Mouse (Mus musculus) kidney, adult 2 months (tissue): ENCODE data around the gene Pafah1b1. TPM values are rescaled to one million over a fixed set of nuclear protein-coding genes. Genes with fewer than 3 reads are reported as not detected.

Experiments used
- DNase-seq: peaks from one replicate; pipeline ENCODE4 v3.0.0; 2021
- H3K27ac ChIP-seq: fragments of 200-500 bp; 2 replicates; pipeline ENCODE4 v1.5.1; 2012; ENCODE audit warnings: low read depth, low read length, control low read depth, inconsistent platforms; ENCODE audit not compliant: insufficient read depth
- H3K27me3 ChIP-seq: fragments of 200-500 bp; replicated peaks from 2 replicates; pipeline ENCODE4 v1.6.1; 2012; ENCODE audit warnings: mild to moderate bottlenecking, moderate library complexity, low read length, inconsistent platforms; ENCODE audit not compliant: control insufficient read depth, insufficient read depth
- H3K36me3 ChIP-seq: fragments of 200-500 bp; 2 replicates; pipeline ENCODE4 v1.6.1; 2012; ENCODE audit warnings: mild to moderate bottlenecking, moderate library complexity, low read length, inconsistent platforms; ENCODE audit not compliant: control insufficient read depth, insufficient read depth
- H3K4me1 ChIP-seq: fragments of 200-500 bp; 2 replicates; pipeline ENCODE4 v1.6.1; 2011; ENCODE audit warnings: low read length; ENCODE audit not compliant: control insufficient read depth, insufficient read depth
- H3K4me3 ChIP-seq: fragments of 200-500 bp; 2 replicates; pipeline ENCODE4 v1.5.1; 2011; ENCODE audit warnings: mild to moderate bottlenecking, low read depth, low read length, control low read depth; ENCODE audit not compliant: insufficient read depth
- CTCF ChIP-seq: fragments of 200-500 bp; conservative IDR thresholded peaks from 2 replicates; pipeline ENCODE4 v1.5.1; 2011; ENCODE audit warnings: low read depth, mild to moderate bottlenecking, control low read depth, low read length, moderate library complexity, mixed read lengths; ENCODE audit not compliant: insufficient read depth, insufficient read length
- POLR2A ChIP-seq: fragments of 200-500 bp; IDR thresholded peaks from one replicate; pipeline ENCODE4 v1.6.1; 2011; ENCODE audit warnings: low read depth, low read length, control low read depth
- WGBS: fragments of 180-500 bp; shearing (Covaris S2); methylation state at CpG from one replicate; pipeline ENCODE4 v1.1.7; 2018; 5-methylcytosine and 5-hydroxymethylcytosine counted together
- polyA plus RNA-seq: library from polyadenylated mRNA; depleted of rRNA; stranded (reverse); fragments of >200 nt; gene quantifications from 2 replicates; pipeline ENCODE4 v1.2.3, GENCODE M21; 2012

Gene Pafah1b1
- polyA plus RNA-seq, 1 experiment, result 26.7 TPM

DNA sequence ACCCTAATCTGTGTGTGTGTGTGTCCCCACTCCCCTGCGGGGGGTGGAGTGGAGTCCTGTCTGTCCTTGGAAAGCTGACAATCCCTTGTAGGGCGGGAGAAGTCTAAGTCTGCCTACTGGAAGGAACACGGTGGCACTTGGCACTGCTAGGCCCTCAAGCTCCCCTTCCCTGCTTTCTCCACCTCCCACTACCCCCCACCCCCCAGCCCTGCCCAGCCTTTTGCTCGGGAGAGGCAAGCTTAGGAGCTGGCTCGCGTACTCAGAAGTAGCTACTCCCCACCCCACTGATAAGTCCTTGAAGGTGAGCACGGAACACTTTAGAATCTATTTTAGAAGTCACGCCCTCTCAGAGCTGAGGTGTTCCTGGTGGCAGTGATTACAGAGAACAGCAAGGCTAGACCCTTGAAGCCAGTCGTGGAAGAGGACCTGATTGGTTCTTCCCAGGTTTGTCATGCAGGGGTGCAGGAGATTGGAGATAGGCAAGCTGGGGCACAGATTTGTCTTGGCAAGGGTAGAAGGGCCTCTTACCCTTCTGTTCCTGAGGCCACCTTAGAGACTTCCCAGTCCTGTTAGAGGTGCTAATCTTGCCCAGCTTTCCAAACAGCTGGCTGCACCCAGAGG lies 85.6 kb downstream of the Pafah1b1 start:
- WGBS, result 7% methylated on average over 9 of the region's 9 CpGs
- TF ChIP-seq CTCF (no peak), POLR2A (no peak)
- no peaks in the 10 kb centered on the region for H3K36me3 ChIP-seq

DNA sequence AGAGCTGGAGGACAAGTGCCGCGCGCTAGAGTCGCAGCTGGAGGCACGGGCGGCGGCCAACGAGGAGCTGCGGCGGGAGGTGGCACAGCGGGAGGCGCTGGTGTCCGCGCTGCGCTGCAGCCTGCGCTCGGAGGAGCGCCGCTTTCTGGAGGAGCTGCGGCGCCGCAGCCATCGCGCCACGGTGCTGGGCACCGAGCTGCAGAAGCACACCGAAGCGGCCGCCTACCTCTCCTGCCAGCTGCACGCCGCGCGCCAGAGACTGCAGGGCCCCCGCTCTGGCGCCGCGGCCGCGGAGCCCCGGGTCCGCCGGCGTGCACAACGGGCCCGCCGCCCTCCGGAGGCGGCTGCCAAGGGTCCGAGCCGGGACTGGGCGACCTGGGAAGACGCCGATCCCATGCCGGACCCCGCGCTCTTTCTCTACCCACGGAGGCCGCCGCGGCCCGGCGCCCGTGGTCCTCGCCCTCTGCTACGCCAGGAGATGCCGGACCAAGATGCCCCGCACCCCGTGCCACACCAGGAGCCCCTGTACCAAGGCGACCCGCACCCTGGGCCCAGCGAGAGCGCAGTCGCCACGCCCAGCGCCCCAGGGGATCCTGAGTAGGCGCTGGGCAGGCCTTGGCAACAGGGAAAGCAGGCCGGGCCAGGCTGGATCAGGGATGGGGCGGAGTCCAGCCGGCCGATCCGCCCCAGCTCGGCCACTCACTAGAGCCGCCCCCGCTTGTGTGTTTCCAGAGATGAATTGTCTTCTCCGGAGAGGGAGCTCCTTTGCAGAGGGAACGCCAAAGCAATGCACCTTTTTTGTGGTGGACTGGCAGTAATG lies 86.3 kb downstream of the Pafah1b1 start:
- no peaks in the 10 kb centered on the region for H3K36me3 ChIP-seq
- H3K4me1 ChIP-seq, result peaks cover 18% of the 10 kb centered on the region
- peak overlapping the region; percentile 78 for H3K27ac ChIP-seq
- H3K27me3 ChIP-seq, result no peaks in the 10 kb centered on the region
- DNase-seq, result peak; percentile 92
- peak overlapping the region; percentile 69 for H3K4me3 ChIP-seq
- under 1% methylated on average over 86 of the region's 86 CpGs for WGBS
- TF ChIP-seq CTCF (peak; percentile 65), POLR2A (no peak)

More for the DNA sequence above, 85.6 kb downstream of the Pafah1b1 start:
- peak overlapping the region; percentile 69 for H3K4me3 ChIP-seq
- H3K27ac ChIP-seq, result peak overlapping the region; percentile 78
- no peaks in the 10 kb centered on the region for H3K27me3 ChIP-seq
- H3K4me1 ChIP-seq, result peaks cover 18% of the 10 kb centered on the region
- DNase-seq, result peak; percentile 15

DNA sequence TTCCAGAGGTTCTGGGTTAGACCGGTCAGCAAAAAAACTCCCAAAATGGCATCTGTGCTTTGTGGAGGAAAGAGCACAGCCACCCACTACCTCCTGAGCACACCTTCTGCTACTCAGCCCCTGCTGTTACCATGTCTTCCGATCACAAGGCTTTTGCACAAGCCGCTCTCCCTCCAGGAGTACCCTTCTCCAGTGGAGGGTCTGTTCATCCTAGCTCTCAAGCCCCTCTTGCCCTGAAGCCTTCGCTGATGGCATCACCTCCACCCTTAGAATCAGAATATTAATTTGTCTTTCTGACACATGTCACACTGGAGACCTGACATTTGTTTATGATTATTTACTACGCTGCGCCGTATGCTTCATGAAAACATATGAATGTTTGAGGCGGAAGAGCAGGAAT lies 87.0 kb downstream of the Pafah1b1 start:
- Histone ChIP-seq H3K4me1 (peaks cover 18% of the 10 kb centered on the region), H3K36me3 (no peaks in the 10 kb centered on the region), H3K4me3 (peak overlapping the region; percentile 69), H3K27me3 (no peaks in the 10 kb centered on the region), H3K27ac (peak overlapping the region; percentile 13; the same call in 1 of the 2 replicates)
- no peak for DNase-seq
- TF ChIP-seq POLR2A (no peak), CTCF (no peak)
- 21% methylated on average over 8 of the region's 8 CpGs for WGBS

DNA sequence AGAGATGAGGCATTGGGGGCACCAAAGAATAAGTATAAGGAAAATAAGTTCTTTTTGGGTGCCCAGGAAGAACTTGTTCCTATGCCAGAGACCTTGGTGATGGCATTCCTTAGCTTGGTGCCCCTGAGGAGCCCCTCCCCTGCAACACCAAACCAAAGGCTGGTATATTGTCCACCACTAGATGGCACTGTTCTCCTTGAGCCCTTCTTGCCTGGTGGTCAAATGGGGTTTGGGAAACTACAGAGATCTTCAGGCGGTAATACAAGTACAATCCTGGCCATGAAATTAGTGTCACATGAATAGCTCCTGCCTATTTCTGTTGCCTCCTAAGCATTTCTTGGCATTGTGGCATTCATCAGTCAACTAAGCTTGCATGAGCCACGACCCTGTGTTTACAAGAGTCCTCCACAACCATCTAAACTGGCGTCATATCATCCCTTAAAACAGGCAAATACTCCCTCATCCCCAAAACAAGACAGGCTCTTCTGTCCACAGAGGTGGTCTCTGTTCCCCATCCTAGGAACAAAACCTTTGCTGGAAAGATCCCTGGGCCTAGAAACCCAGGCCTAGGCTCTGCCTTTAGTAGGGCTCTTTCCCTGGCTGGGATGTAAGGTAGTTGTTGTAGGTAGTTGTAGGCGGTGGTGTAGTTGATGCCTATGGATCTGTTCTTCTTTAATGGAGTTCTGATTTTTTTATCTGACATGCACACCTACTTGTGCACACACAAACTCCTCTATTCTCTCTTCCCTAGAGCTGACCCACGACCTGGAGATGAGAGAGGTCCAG lies 89.8 kb downstream of the Pafah1b1 start:
- H3K4me3 ChIP-seq, result no peak overlapping the region
- 68% methylated on average over 5 of the region's 5 CpGs for WGBS
- TF ChIP-seq POLR2A (no peak), CTCF (peak; percentile 87)
- peaks cover 15% of the 10 kb centered on the region for H3K4me1 ChIP-seq
- H3K27ac ChIP-seq, result no peak overlapping the region
- DNase-seq, result peak; percentile 74
- no peaks in the 10 kb centered on the region for H3K36me3 ChIP-seq
- no peaks in the 10 kb centered on the region for H3K27me3 ChIP-seq

DNA sequence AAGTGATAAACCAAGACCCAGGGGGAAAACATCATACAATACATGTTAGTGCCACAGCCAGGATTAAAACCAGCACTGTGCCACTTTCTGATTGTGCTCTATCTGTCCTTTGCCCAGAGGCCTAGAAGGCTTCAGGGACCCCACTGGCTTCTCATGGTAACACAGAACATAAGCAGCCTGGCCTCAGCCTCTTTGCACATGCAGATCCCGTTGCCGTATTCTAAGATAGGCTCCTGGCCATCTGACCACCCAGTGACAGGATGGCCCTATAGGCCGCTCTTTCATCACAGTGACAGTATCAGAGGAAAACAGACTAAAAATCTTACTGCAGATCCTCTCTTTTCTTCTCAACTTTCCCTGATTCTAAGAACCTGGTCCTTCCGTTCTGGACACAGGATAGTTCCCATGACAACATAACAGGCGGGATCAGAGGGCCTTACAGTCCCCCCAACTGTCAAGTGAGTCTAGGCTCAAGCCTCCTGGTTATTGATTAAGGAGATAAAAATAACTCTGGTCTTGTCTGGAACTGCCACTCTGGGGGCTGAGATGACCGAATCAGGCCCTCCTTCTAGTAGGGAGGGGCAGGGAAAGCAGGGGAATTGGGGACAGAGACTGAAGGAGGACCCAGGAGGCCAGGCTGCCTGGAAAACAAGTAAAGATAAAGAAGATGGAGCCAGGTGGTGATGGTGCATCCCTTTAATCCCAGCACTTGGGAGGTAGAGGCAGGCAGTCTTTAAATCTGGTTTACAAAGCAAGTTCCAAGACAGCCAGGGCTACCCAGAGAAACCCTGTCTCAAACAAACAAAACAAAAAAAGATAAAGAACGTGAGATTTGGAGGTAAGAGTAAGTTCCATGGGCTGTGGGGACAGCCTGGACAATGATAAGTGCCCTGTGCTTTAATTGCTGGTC lies 92.3 kb downstream of the Pafah1b1 start:
- no peak for DNase-seq
- Histone ChIP-seq H3K36me3 (no peaks in the 10 kb centered on the region), H3K4me3 (no peak overlapping the region), H3K27ac (no peak overlapping the region), H3K27me3 (no peaks in the 10 kb centered on the region), H3K4me1 (peaks cover under 1% of the 10 kb centered on the region; the same call in 1 of the 2 replicates)
- whole genome bisulfite sequencing, result 80% methylated on average over 7 of the region's 7 CpGs
- TF ChIP-seq POLR2A (no peak), CTCF (no peak)

DNA sequence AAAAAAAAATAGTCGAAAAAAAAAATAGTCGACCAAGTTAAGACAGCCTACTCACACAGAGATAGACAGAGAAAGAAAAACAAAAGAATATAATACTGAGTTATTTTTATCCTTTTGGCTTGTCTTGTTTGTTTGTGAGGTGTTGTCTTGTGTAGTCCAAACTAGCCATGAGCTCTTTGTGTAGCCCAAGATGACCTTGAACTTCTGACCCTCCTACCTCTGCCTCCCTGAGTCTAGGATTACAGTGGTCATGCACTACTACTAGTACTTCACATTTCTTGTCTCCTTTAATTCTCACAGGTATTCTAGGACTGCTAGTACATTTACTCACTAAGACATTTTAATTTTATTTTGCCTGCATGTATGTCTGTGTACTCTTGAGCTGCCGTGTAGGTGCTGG lies 97.0 kb downstream of the Pafah1b1 start:
- Histone ChIP-seq H3K27me3 (no peaks in the 10 kb centered on the region), H3K4me1 (no peaks in the 10 kb centered on the region), H3K27ac (no peak overlapping the region), H3K36me3 (no peaks in the 10 kb centered on the region), H3K4me3 (no peak overlapping the region)
- TF ChIP-seq POLR2A (no peak), CTCF (no peak)
- 95% methylated on average over 3 of the region's 3 CpGs for WGBS
- no peak for DNase-seq
